In genomic region chr5:141093641-141094040, GRCm38 (mm10) we compare ENCODE assay signal across 9 mouse cellular contexts.
A peak's percentile ranks its signal among the peaks of the same experiment; 100 is the strongest.
DNase-seq lines count a peak whose midpoint lies in the region; ATAC-seq and TF ChIP-seq lines count a peak whose summit lies in the region.
"Had no signal": no experiment of that assay in that cellular context is flagged by ENCODE, and none has a peak within 500 bp of the region (broad histone marks: within the 10 kb centered on the region; RNA-seq: fewer than 3 reads in every experiment).

No protein-coding gene starts in this region.

- peak; percentile 59; the same call in 1 of the 2 replicates for TF ChIP-seq CTCF in liver, adult 2 months (IDR thresholded peaks at IDR 0.05; ENCODE audit: low read depth, low read length)

- H3K36me3 ChIP-seq in liver, adult 2 months (ENCODE audit: control insufficient read depth, insufficient read depth, low read length): no peaks in the 10 kb centered on the region
- H3K36me3 ChIP-seq in liver, embryonic 11.5 days (ENCODE audit: control insufficient read depth, insufficient read depth, low read length): no peaks in the 10 kb centered on the region
- H3K36me3 ChIP-seq: embryonic facial prominence, embryonic 15.5 days had no signal

- TF ChIP-seq POLR2A in liver, adult 2 months (IDR thresholded peaks at IDR 0.05; ENCODE audit: extremely low read depth, insufficient read depth, low read length): no peak

- DNase-seq in liver, adult 2 months (ENCODE audit: extremely low read depth, low read depth, low spot score): peak; percentile 15
- DNase-seq in liver, embryonic 11.5 days (ENCODE audit: low spot score): no peak
- peak; percentile 43 for DNase-seq in T-cell, adult 2 months (ENCODE audit: low spot score)
- peak; percentile 6 for DNase-seq in cerebellum, adult 9-11 months
- peak; percentile 25 to 57 for DNase-seq in gastrocnemius, postnatal 4 days (ENCODE audit: low spot score in 2 of 2)
- DNase-seq in left cerebral cortex, adult 8-10 months (ENCODE audit: low spot score in 2 of 2): peak; percentile 23 to 34
- DNase-seq in ovary, postnatal 36 days (ENCODE audit: low spot score): peak; percentile 47

- H3K4me3 ChIP-seq in liver, adult 2 months (ENCODE audit: insufficient read depth, low read depth, low read length): no peak overlapping the region
- no peak overlapping the region for H3K4me3 ChIP-seq in liver, embryonic 11.5 days (ENCODE audit: low read depth, low read length)
- H3K4me3 ChIP-seq: embryonic facial prominence, embryonic 15.5 days had no signal

- no peaks in the 10 kb centered on the region for H3K79me2 ChIP-seq in liver, adult 2 months (ENCODE audit: control insufficient read depth, insufficient read depth, low read length)

- H3K4me2 ChIP-seq in liver, embryonic 11.5 days: no peak overlapping the region
- H3K4me2 ChIP-seq: embryonic facial prominence, embryonic 15.5 days had no signal

- WGBS in liver, adult 2 months: 23% methylated on average over 4 of the region's 4 CpGs
- 42% methylated on average over 4 of the region's 4 CpGs for WGBS in liver, embryonic 11.5 days

- H3K27me3 ChIP-seq in liver, adult 2 months (ENCODE audit: control insufficient read depth, insufficient read depth, low read length): no peaks in the 10 kb centered on the region
- no peaks in the 10 kb centered on the region for H3K27me3 ChIP-seq in liver, embryonic 11.5 days (replicated peaks; ENCODE audit: control insufficient read depth, insufficient read depth, low read length)
- H3K27me3 ChIP-seq: embryonic facial prominence, embryonic 15.5 days had no signal

- H3K4me1 ChIP-seq in liver, adult 2 months (ENCODE audit: control insufficient read depth, insufficient read depth, low read length): no peaks in the 10 kb centered on the region
- H3K4me1 ChIP-seq in liver, embryonic 11.5 days (replicated peaks; ENCODE audit: control insufficient read depth, insufficient read depth, low read length): no peaks in the 10 kb centered on the region
- H3K4me1 ChIP-seq: embryonic facial prominence, embryonic 15.5 days had no signal

- no peak overlapping the region for H3K9ac ChIP-seq in liver, adult 2 months (ENCODE audit: low read depth, low read length)
- no peak overlapping the region for H3K9ac ChIP-seq in liver, embryonic 11.5 days (ENCODE audit: low read depth, low read length)
- H3K9ac ChIP-seq: embryonic facial prominence, embryonic 15.5 days had no signal

- ATAC-seq in liver, embryonic 11.5 days (replicated peaks; ENCODE audit: low FRiP score): no peak
- no peak for ATAC-seq in erythroid progenitor cell, adult 5-6 weeks (replicated peaks; ENCODE audit: low FRiP score, poor library complexity, severe bottlenecking)

- H3K27ac ChIP-seq in liver, adult 2 months (replicated peaks; ENCODE audit: insufficient read depth, low read depth, low read length): no peak overlapping the region
- H3K27ac ChIP-seq in liver, embryonic 11.5 days (ENCODE audit: low read depth, low read length): no peak overlapping the region
- H3K27ac ChIP-seq: embryonic facial prominence, embryonic 15.5 days had no signal

- H3K9me3 ChIP-seq in liver, embryonic 11.5 days (ENCODE audit: control insufficient read depth, low read length): no peaks in the 10 kb centered on the region
- H3K9me3 ChIP-seq: embryonic facial prominence, embryonic 15.5 days had no signal
